Mouse (Mus musculus) splenic B cell, adult 2 months (primary cell): ENCODE measurements at regions not wholly inside any gene's neighbourhood (a gene's known extent, or its start where the extent isn't known, plus 50 kb on each side); places are given as distances from the start of the nearest gene placed in this dataset.

Experiments used
- DNase-seq: peaks from one replicate; pipeline ENCODE4 v3.0.0-alpha.2; 2011; ENCODE audit warnings: low read depth, low spot score
- H3K27me3 ChIP-seq: 2 replicates; pipeline ENCODE4 v1.6.1; 2012; ENCODE audit warnings: mild to moderate bottlenecking, low read length, moderate library complexity, mixed read lengths; ENCODE audit not compliant: control insufficient read depth, poor library complexity, insufficient read depth, severe bottlenecking
- H3K36me3 ChIP-seq: 2 replicates; pipeline ENCODE4 v1.6.1; 2012; ENCODE audit warnings: mild to moderate bottlenecking, low read length, moderate library complexity, mixed read lengths; ENCODE audit not compliant: control insufficient read depth, poor library complexity, insufficient read depth, severe bottlenecking

DNA sequence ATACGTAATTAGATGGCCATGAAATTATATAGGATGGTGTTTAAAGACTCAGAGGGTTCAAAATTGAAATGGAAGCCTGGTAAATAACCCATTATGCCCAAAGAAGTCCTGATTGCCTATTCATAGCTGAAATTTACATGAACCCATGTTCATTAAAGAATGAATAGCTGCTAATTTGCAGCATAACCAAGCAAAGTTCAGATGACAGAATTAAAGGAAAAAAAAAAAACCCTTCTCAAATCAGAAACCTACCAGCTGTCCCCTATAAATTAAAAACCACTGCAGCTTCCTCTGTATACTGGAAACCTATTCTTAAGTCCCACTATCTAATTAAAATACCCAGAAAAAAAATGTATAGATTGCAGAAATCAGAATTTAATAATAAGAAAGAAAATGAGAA is 436.2 kb downstream of the Sox11 start:
- H3K36me3 ChIP-seq = no peaks in the 10 kb centered on the region
- no peaks in the 10 kb centered on the region for H3K27me3 ChIP-seq
- DNase-seq = no peak

DNA sequence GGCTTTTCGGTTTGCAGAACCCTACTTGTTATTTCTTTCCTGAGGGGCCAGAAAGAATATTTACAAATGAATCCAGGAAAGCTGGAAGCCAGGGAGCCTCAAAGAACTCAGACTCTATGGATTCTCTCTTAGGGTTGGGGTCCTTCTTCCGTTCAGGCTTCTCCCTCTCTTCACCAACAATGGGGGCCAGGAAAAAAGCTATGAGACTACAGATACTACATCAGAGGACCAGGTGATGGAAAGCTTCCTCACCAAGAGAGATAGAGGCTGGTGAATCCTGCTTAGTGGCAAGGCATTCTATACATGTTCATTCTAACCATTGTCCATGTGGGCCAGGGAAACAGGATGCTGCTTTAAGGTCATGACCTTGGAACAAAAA is 434.9 kb downstream of the Cmpk2 start:
- Histone ChIP-seq H3K36me3 (no peaks in the 10 kb centered on the region), H3K27me3 (no peaks in the 10 kb centered on the region)
- no peak for DNase-seq

DNA sequence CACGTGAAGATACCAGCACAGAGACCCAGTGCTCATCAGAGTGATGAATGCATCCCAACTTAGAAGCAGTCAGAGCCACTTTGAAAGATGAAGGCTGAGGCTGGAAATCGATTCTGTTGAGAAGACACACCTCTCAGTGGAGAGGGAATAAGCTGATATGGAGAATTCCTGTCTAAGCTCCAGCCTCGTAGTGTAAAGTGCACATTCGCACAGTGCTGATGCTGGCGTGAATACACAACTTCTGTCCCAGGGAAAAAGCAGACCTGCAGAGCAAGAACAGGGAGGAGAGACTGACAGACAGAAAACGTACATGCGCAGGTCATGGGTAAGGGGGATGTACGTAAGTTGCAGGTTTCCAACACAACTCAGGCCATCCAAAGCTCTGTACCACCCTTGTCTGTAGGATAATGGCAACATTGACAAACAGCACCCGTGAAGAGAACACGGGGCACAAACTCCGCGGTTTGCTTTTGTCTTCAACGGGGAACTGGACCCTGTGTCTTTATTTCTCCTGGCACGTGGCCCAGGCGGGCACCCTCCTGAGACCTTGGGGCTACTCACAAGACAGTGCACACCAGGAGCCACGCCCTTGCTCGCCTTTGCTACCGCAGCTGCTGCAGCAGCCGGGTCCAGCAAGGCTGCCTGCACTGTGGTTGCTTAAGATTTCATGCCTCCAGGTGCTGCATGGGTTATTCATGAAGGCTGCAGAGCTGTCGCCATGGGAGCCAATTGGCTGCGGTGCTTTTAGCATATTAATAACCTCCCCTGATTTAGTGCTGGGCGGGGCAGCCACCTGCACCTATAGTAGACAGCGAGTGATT is 434.3 kb downstream of the Cmpk2 start:
- H3K36me3 ChIP-seq = no peaks in the 10 kb centered on the region
- DNase-seq = no peak
- H3K27me3 ChIP-seq = no peaks in the 10 kb centered on the region

DNA sequence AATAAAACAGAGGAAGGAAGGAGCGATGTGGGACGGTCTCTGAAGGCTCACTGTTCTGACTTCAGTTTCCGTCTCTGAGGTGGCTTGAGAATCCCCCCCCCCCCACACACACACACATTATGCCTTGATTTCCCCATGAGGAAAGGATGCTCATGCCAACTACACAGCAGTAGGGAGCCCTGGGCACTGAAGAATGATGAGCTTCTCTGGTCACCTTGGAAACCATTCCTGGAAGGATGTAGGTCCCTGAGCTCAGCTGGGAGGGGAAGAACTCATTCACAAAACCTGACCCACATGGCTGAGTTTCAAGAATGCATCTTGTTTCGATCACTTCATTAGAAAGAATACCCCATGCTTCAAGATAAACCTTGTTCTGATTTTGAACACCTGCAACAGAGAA is 422.2 kb downstream of the Cmpk2 start:
- no peaks in the 10 kb centered on the region for H3K27me3 ChIP-seq
- H3K36me3 ChIP-seq = no peaks in the 10 kb centered on the region
- DNase-seq = no peak

DNA sequence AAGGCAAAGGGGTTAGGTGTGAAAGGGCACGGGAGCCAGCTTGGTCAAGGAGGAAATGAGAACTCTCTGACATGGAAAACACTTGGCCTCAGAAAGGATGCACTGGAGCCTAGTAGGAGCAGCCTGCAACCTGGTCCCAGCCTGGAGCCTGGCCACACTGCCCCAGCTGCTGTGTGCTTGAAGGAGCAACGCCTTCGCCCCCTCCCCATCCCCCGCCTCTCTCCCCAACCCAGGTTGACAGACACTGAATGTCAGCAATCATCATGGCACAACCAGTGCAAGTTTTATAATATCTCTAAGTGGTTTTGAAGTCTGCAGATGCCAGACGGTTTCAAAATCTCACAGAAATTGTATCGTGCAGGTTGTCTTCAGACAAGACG is 417.6 kb downstream of the Cmpk2 start:
- no peaks in the 10 kb centered on the region for H3K27me3 ChIP-seq
- no peaks in the 10 kb centered on the region for H3K36me3 ChIP-seq
- no peak for DNase-seq

DNA sequence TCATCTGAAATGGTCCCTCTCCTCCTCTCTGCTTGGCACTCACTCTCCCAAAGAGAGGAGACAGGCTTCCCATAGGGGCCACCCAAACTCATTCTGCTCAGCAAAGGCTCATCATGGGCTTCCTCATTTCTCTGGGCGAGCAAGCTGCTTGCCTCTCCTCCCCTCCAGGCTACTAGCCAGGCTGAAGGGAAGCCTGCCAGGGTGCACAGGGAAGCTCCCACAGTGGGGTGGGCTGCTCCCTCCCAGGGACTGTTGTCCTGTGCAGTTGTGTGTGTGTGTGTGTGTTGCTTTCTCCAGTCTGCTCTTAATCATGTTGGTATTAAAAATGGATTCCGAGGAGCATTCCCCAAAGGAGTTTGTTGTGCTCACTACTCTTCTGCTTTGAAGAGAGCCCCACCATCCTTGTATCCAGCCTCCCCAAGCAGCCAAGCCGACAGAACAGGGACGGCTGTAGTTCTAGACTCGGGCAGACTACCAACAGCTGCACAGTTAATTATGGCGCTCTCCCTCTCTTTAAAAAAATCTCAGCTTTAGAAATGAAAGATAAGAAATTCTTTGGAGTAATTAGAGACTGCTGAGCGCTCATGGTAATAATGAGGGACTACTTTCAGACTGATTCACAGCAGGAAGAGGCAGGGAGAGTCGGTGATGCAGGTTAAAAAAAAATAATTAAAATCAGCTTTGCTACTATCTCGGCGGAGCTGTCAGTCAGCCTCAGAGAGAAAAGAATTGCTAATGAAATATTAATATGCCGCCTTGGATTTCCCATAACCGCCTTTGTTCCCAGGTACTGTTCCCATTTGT is 417.0 kb downstream of the Cmpk2 start:
- DNase-seq = no peak
- Histone ChIP-seq H3K36me3 (no peaks in the 10 kb centered on the region), H3K27me3 (no peaks in the 10 kb centered on the region)

DNA sequence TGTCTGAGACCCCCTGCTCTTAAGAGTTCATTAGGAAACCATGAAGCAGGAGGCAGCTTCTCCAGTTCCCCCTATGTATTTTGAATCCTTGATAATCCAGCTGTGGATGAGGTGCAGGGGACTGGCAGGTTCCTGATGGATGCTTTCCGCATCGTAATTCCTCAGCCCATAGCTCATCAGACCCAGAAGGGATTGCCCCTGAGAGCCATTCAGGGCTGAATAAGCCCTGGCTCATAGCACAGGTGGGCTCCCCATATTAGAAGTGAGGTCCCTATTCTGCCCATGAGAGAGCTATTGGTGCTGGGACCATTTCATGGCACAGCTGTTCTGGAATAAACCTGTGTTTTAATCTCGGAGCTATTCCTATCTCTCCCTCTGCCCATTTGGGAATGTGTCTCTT is 416.1 kb downstream of the Cmpk2 start:
- Histone ChIP-seq H3K27me3 (no peaks in the 10 kb centered on the region), H3K36me3 (no peaks in the 10 kb centered on the region)
- DNase-seq = no peak

DNA sequence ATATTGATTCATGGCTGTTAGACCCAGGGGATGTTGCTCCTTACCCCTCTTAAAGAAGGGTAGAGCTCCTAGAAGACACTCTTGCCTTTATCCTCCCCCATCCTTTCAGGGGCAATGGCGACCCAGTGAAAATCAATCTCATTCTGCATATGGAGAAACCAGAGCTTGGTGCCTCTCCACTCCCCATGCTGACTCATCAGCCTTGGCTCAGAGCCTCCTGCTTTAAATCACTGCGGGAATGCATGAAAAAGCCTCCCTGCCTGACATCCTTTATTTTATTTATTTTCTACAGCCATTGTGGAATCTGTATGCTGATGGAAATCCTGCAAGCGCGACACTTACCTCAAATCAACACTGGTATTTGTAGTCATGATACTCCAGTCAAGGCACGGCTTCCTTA is 415.2 kb downstream of the Cmpk2 start:
- no peak for DNase-seq
- Histone ChIP-seq H3K36me3 (no peaks in the 10 kb centered on the region), H3K27me3 (no peaks in the 10 kb centered on the region)

DNA sequence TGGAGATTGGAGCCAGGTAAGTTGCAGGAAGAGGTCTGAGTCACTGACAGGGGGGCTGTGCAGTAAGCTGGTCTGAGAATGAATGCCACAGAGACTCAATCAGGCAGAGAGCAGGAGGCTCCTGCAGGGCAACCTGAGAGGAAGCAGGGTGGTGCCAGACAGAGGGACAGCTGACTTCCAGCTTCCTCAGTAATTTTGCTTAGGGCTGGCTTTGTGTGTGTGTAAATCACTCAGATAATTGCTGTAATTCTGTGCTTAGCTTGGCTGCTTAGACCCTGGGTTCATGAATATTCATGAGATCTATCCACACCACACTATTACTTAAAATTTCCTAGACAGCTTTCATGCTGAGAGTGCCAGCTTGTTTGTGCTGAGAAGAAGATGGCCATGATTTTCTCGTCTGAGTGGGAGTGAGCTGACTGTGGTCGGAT is 408.7 kb downstream of the Cmpk2 start:
- no peaks in the 10 kb centered on the region for H3K27me3 ChIP-seq
- DNase-seq = no peak

DNA sequence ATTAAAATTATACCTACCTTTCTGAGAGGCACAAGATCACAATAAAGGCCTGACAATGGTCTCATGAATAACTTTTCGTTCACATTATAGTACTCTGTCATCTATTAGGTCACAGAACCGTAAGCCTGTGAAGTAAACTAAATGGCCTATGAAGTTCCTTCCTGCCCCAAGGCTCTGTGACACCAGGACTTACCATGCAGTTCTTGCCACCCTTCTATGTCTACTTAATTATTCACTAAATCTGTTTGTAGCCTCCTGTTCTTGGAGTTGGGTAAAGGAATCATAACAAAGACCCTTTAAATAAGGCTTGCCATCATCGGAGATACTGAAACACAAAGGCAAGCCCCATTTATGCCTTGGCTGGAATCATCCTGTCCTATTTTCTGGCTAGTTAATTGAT is 408.3 kb downstream of the Cmpk2 start:
- H3K27me3 ChIP-seq = no peaks in the 10 kb centered on the region
- no peak for DNase-seq

More for the DNA sequence above, 408.7 kb downstream of the Cmpk2 start:
- H3K36me3 ChIP-seq = no peaks in the 10 kb centered on the region

DNA sequence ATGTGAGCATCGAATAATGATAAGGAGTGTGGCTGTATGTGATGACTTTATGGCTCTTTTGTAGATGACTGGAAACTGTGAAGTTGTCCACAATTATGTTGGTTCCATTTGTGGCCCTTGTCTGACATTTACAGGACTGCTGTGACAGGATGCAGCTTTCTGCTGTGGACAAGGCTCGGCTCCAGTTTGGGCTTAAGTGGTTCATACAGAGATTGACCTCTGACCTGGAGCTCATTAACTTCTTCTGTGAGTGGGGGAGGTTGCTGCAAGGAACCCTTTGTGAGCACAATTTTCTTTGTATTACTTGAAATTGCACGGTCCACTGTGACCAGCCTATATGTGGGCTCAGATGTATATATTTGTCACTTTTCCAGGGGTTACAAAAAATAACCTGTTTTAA is 403.5 kb downstream of the Cmpk2 start:
- H3K36me3 ChIP-seq = no peaks in the 10 kb centered on the region
- DNase-seq = no peak
- H3K27me3 ChIP-seq = no peaks in the 10 kb centered on the region

More for the DNA sequence above, 408.3 kb downstream of the Cmpk2 start:
- H3K36me3 ChIP-seq = no peaks in the 10 kb centered on the region

DNA sequence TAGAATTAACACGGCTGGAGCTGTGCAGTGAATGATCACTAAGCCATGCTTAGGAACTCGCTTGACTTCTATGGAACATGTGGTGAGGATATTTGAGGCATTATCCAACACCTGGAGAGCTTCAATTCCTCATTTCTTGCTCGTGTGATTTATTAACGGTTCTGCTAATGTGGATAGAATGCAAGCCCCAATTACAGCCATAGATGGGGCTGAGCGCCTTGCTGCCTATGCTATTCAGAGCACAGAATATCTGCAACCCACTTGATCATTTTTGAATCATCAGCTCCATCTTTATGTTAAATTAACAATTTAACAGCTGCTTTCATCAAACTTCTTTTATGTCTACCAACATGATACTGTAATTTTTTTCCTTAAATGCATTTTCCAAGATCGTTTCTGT is 398.7 kb downstream of the Cmpk2 start:
- no peak for DNase-seq
- H3K27me3 ChIP-seq = no peaks in the 10 kb centered on the region
- H3K36me3 ChIP-seq = no peaks in the 10 kb centered on the region

DNA sequence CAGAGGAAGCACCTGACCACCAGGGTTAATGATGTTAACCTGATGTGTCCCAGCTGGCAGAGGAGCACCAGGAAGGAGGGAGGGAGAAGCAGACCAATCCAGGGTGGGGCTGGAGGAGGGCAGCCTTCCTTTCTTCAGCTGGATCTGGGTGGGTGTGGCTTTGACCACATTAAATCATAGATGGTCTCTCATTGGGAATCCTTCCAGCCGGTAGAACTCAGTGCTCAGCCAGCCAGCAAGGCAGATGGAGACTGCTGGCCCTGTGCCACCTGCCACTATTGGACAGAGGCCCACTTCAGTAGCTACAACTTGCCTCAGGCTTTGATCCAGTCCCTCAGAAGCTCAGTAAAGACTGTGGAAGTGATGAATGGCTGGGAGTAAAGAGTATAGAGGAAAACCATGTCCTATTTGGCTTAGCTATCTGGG is 386.1 kb downstream of the Cmpk2 start:
- no peak for DNase-seq
- Histone ChIP-seq H3K27me3 (no peaks in the 10 kb centered on the region), H3K36me3 (no peaks in the 10 kb centered on the region)

DNA sequence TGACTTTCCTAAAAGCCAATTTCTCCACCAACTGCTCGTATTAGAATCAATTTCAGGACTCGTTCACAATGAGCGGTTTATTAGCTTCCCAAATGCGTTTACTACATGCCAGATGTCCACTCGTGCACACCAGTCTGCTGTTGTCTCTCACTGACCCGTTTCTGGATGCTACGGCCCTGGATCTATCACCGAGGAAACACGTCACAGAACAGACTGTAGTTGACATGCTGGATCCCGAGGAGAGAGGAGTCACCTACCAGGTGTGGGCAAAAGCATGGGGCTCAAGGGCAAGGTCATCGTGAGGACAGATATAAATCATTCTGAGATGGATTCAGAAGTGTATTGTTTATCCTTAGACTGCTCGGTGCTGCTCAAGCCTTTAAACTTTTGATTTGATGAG is 375.9 kb downstream of the Cmpk2 start:
- H3K36me3 ChIP-seq = no peaks in the 10 kb centered on the region
- no peak for DNase-seq
- no peaks in the 10 kb centered on the region for H3K27me3 ChIP-seq

DNA sequence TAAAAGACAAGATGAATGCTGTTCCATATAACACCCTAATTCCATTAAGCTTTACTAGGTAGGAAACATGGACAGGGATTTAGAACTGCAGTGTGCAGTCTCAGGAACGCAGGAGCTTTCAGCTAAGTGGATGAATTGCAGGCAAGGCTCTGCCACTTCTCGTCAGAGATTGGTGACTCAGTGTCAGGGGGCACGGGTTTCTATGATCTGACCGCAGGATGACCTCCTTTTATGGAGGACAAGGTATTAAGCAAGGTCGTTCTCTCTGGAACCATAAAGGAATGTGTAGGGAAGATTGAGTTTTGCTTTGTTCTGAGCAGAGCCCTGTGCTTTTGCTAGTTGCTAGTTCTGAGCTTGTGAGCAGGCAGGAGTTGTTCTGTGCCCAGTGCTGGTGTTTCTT is 373.7 kb downstream of the Cmpk2 start:
- Histone ChIP-seq H3K36me3 (no peaks in the 10 kb centered on the region), H3K27me3 (no peaks in the 10 kb centered on the region)
- DNase-seq = no peak
